Mouse (Mus musculus): ENCODE measurements around the gene Tgoln1.

GRCm38 (mm10) chr6:72634311-72634710 is 17.5 kb upstream of the Tgoln1 start:
- TF ChIP-seq GATA2 (IDR thresholded peaks at IDR 0.05; ENCODE audit: borderline replicate concordance, low read depth, low read length) (no peak), CTCF (IDR thresholded peaks at IDR 0.05; ENCODE audit: low read depth, low read length) (no peak), GATA1 (IDR thresholded peaks at IDR 0.05; ENCODE audit: borderline replicate concordance, low read length) (no peak)
